Mouse (Mus musculus) intestine, embryonic 16.5 days (tissue): ENCODE results near the gene Lima1. TPM values are rescaled to one million over a fixed set of nuclear protein-coding genes. Genes with fewer than 3 reads are reported as not detected.

Experiments used
- ATAC-seq: fragments of 200-750 bp; cut with Nextera tagmentation; 2 replicates; pipeline ENCODE4 v1.8.0; 2017; ENCODE audit warnings: moderate TSS enrichment, moderate library complexity
- H3K27ac ChIP-seq: fragments of 300-500 bp; sonication (generic); 2 replicates; pipeline ENCODE4 v1.5.1; 2014; ENCODE audit warnings: mild to moderate bottlenecking, low read length
- H3K27me3 ChIP-seq: fragments of 300-500 bp; sonication (generic); replicated peaks from 2 replicates; pipeline ENCODE4 v1.6.1; 2014; ENCODE audit warnings: low read length, control low read depth, mixed read lengths; ENCODE audit not compliant: control insufficient read depth, insufficient read depth
- H3K36me3 ChIP-seq: fragments of 300-500 bp; sonication (generic); 2 replicates; pipeline ENCODE4 v1.6.1; 2014; ENCODE audit warnings: low read length, control low read depth; ENCODE audit not compliant: control insufficient read depth, insufficient read depth
- H3K4me1 ChIP-seq: fragments of 300-500 bp; sonication (generic); 2 replicates; pipeline ENCODE4 v1.6.1; 2014; ENCODE audit warnings: low read length, control low read depth, mixed read lengths; ENCODE audit not compliant: control insufficient read depth, insufficient read depth
- H3K4me2 ChIP-seq: fragments of 300-500 bp; sonication (generic); 2 replicates; pipeline ENCODE4 v1.6.1; 2014; ENCODE audit warnings: low read depth, low read length, control low read depth
- H3K4me3 ChIP-seq: fragments of 300-500 bp; sonication (generic); 2 replicates; pipeline ENCODE4 v1.5.1; 2014; ENCODE audit warnings: mild to moderate bottlenecking, low read length
- H3K9ac ChIP-seq: fragments of 300-500 bp; sonication (generic); 2 replicates; pipeline ENCODE4 v1.6.1; 2014; ENCODE audit warnings: low read depth, low read length
- H3K9me3 ChIP-seq: fragments of 300-500 bp; sonication (generic); 2 replicates; pipeline ENCODE4 v1.6.1; 2016; ENCODE audit warnings: low read length, control low read depth; ENCODE audit not compliant: control insufficient read depth
- WGBS: fragments of 180-500 bp; shearing (Covaris S2); extraction: QIAGEN DNeasy Blood & Tissue Kit; methylation state at CpG from one replicate; pipeline ENCODE4 v1.1.7; 2014; 5-methylcytosine and 5-hydroxymethylcytosine counted together
- polyA plus RNA-seq: library from polyadenylated mRNA; unstranded; fragments of >200 nt; fragmentation: Nextera tagmentation; extraction: Ambion mirVana; gene quantifications from 2 replicates; pipeline ENCODE4 v1.2.1, GENCODE M21; 2015

Gene Lima1
- polyA plus RNA-seq, 1 experiment from 2014 or later: 105 TPM

- H3K9me3 ChIP-seq: no peaks in the 10 kb centered on the region
- no peak overlapping the region for H3K4me2 ChIP-seq
- WGBS: 95% methylated on average over 4 of the region's 4 CpGs
- peaks cover 14% of the 10 kb centered on the region for H3K36me3 ChIP-seq
- no peak overlapping the region for H3K27ac ChIP-seq
- no peak overlapping the region for H3K4me3 ChIP-seq
- no peak overlapping the region for H3K9ac ChIP-seq
- H3K27me3 ChIP-seq: no peaks in the 10 kb centered on the region
- H3K4me1 ChIP-seq: peaks cover 10% of the 10 kb centered on the region; the same call in 1 of the 2 replicates
- no peak for ATAC-seq
Observed at GRCm38 (mm10) chr15:99805673-99806072, 69.6 kb downstream of the Lima1 start.

GRCm38 (mm10) chr15:99803186-99803644 is 72.0 kb downstream of the Lima1 start:
- Histone ChIP-seq H3K9ac (no peak overlapping the region), H3K4me1 (peaks cover 8% of the 10 kb centered on the region; the same call in 1 of the 2 replicates), H3K36me3 (peaks cover 23% of the 10 kb centered on the region), H3K9me3 (no peaks in the 10 kb centered on the region), H3K4me2 (no peak overlapping the region), H3K27ac (peak overlapping the region; percentile 26; the same call in 1 of the 2 replicates), H3K27me3 (no peaks in the 10 kb centered on the region), H3K4me3 (no peak overlapping the region)
- 29% methylated on average over 6 of the region's 6 CpGs for WGBS
- peak; percentile 50; the same call in 1 of the 2 replicates for ATAC-seq

GRCm38 (mm10) chr15:99801885-99802572 is 73.2 kb downstream of the Lima1 start:
- Histone ChIP-seq H3K9me3 (no peaks in the 10 kb centered on the region), H3K27ac (no peak overlapping the region), H3K4me3 (no peak overlapping the region), H3K36me3 (peaks cover 23% of the 10 kb centered on the region; the same call in 1 of the 2 replicates), H3K27me3 (no peaks in the 10 kb centered on the region), H3K4me1 (peaks cover 8% of the 10 kb centered on the region; the same call in 1 of the 2 replicates), H3K4me2 (no peak overlapping the region), H3K9ac (no peak overlapping the region)
- 67% methylated on average over 24 of the region's 24 CpGs for WGBS
- ATAC-seq: no peak

- H3K27ac ChIP-seq: no peak overlapping the region
- 59% methylated on average over 6 of the region's 6 CpGs for WGBS
Observed at GRCm38 (mm10) chr15:99799706-99800105, 75.5 kb downstream of the Lima1 start.

GRCm38 (mm10) chr15:99797898-99798297 is 77.4 kb downstream of the Lima1 start:
- Histone ChIP-seq H3K27me3 (no peaks in the 10 kb centered on the region), H3K4me1 (peaks cover 3% of the 10 kb centered on the region; the same call in 1 of the 2 replicates), H3K4me3 (no peak overlapping the region), H3K27ac (no peak overlapping the region), H3K9ac (no peak overlapping the region), H3K9me3 (no peaks in the 10 kb centered on the region), H3K36me3 (peaks cover 36% of the 10 kb centered on the region), H3K4me2 (no peak overlapping the region)
- ATAC-seq: no peak
- 71% methylated on average over 5 of the region's 5 CpGs for WGBS

More at GRCm38 (mm10) chr15:99799706-99800105, 75.5 kb downstream of the Lima1 start:
- H3K4me2 ChIP-seq: no peak overlapping the region
- no peak overlapping the region for H3K9ac ChIP-seq
- no peak overlapping the region for H3K4me3 ChIP-seq
- peaks cover 27% of the 10 kb centered on the region for H3K36me3 ChIP-seq
- H3K4me1 ChIP-seq: peaks cover 8% of the 10 kb centered on the region; the same call in 1 of the 2 replicates
- no peaks in the 10 kb centered on the region for H3K27me3 ChIP-seq
- ATAC-seq: no peak
- no peaks in the 10 kb centered on the region for H3K9me3 ChIP-seq

GRCm38 (mm10) chr15:99796735-99797134 is 78.5 kb downstream of the Lima1 start:
- no peaks in the 10 kb centered on the region for H3K9me3 ChIP-seq
- no peak overlapping the region for H3K9ac ChIP-seq
- H3K4me2 ChIP-seq: no peak overlapping the region
- H3K4me1 ChIP-seq: no peaks in the 10 kb centered on the region
- H3K27me3 ChIP-seq: no peaks in the 10 kb centered on the region
- WGBS: 84% methylated on average over 9 of the region's 9 CpGs
- H3K36me3 ChIP-seq: peaks cover 41% of the 10 kb centered on the region
- ATAC-seq: no peak
- H3K4me3 ChIP-seq: no peak overlapping the region
- H3K27ac ChIP-seq: no peak overlapping the region

GRCm38 (mm10) chr15:99796066-99796465 is 79.2 kb downstream of the Lima1 start:
- Histone ChIP-seq H3K4me3 (no peak overlapping the region), H3K4me2 (no peak overlapping the region), H3K9ac (no peak overlapping the region), H3K27ac (no peak overlapping the region), H3K27me3 (no peaks in the 10 kb centered on the region), H3K36me3 (peaks cover 36% of the 10 kb centered on the region), H3K9me3 (no peaks in the 10 kb centered on the region), H3K4me1 (no peaks in the 10 kb centered on the region)
- WGBS: 77% methylated on average over 3 of the region's 3 CpGs
- no peak for ATAC-seq

- ATAC-seq: no peak
Observed at GRCm38 (mm10) chr15:99792221-99792815, 82.9 kb downstream of the Lima1 start.

GRCm38 (mm10) chr15:99791003-99791402 is 84.3 kb downstream of the Lima1 start:
- Histone ChIP-seq H3K9me3 (no peaks in the 10 kb centered on the region), H3K9ac (no peak overlapping the region), H3K36me3 (peaks cover 21% of the 10 kb centered on the region), H3K4me3 (no peak overlapping the region), H3K27ac (no peak overlapping the region), H3K4me1 (no peaks in the 10 kb centered on the region), H3K4me2 (no peak overlapping the region), H3K27me3 (no peaks in the 10 kb centered on the region)
- 81% methylated on average over 3 of the region's 3 CpGs for WGBS
- ATAC-seq: no peak

More at GRCm38 (mm10) chr15:99792221-99792815, 82.9 kb downstream of the Lima1 start:
- no peaks in the 10 kb centered on the region for H3K9me3 ChIP-seq
- peaks cover 25% of the 10 kb centered on the region for H3K36me3 ChIP-seq
- H3K4me3 ChIP-seq: no peak overlapping the region
- WGBS: 90% methylated on average over 16 of the region's 16 CpGs
- no peaks in the 10 kb centered on the region for H3K4me1 ChIP-seq
- no peak overlapping the region for H3K9ac ChIP-seq
- no peak overlapping the region for H3K4me2 ChIP-seq
- H3K27ac ChIP-seq: no peak overlapping the region
- H3K27me3 ChIP-seq: no peaks in the 10 kb centered on the region
